Mouse (Mus musculus): Measurements from ENCODE around the gene Mcam. TPM values are rescaled to one million over a fixed set of nuclear protein-coding genes. Genes with fewer than 3 reads are reported as not detected.

The Mcam gene
- polyA plus RNA-seq, 1 experiment: 12.7 TPM

GRCm38 (mm10) chr9:44104881-44105280 is 29.4 kb upstream of the Mcam start:
- Histone ChIP-seq H3K36me3 (ENCODE audit: control insufficient read depth, insufficient read depth, low read length) (no peaks in the 10 kb centered on the region; the same call in 1 of the 2 replicates), H3K4me1 (ENCODE audit: control insufficient read depth, insufficient read depth, insufficient read length) (no peaks in the 10 kb centered on the region; the same call in 1 of the 2 replicates), H3K27ac (ENCODE audit: insufficient read depth, low read length) (no peak overlapping the region), H3K4me3 (ENCODE audit: extremely low read depth, insufficient read depth, insufficient read length) (no peak overlapping the region), H3K27me3 (ENCODE audit: control insufficient read depth, insufficient read depth, low read length) (no peaks in the 10 kb centered on the region)
- DNase-seq (ENCODE audit: low read depth in 1 of 2, low spot score in 2 of 2): no peak
- TF ChIP-seq POLR2A (IDR thresholded peaks at IDR 0.05; ENCODE audit: low read depth, low read length) (no peak), CTCF (IDR thresholded peaks at IDR 0.05; ENCODE audit: extremely low read depth, insufficient read depth, insufficient read length, insufficient replicate concordance) (no peak)
- WGBS: 91% methylated on average over 7 of the region's 7 CpGs

GRCm38 (mm10) chr9:44105781-44106180 is 28.5 kb upstream of the Mcam start:
- no peaks in the 10 kb centered on the region; the same call in 1 of the 2 replicates for H3K36me3 ChIP-seq (ENCODE audit: control insufficient read depth, insufficient read depth, low read length)
- TF ChIP-seq POLR2A (IDR thresholded peaks at IDR 0.05; ENCODE audit: low read depth, low read length) (no peak), CTCF (IDR thresholded peaks at IDR 0.05; ENCODE audit: extremely low read depth, insufficient read depth, insufficient read length, insufficient replicate concordance) (no peak)
- no peak overlapping the region for H3K4me3 ChIP-seq (ENCODE audit: extremely low read depth, insufficient read depth, insufficient read length)
- no peaks in the 10 kb centered on the region; the same call in 1 of the 2 replicates for H3K4me1 ChIP-seq (ENCODE audit: control insufficient read depth, insufficient read depth, insufficient read length)
- WGBS: 82% methylated on average over 10 of the region's 10 CpGs
- DNase-seq (ENCODE audit: low read depth in 1 of 2, low spot score in 2 of 2): no peak
- H3K27ac ChIP-seq (ENCODE audit: insufficient read depth, low read length): no peak overlapping the region
- no peaks in the 10 kb centered on the region for H3K27me3 ChIP-seq (ENCODE audit: control insufficient read depth, insufficient read depth, low read length)

DNA sequence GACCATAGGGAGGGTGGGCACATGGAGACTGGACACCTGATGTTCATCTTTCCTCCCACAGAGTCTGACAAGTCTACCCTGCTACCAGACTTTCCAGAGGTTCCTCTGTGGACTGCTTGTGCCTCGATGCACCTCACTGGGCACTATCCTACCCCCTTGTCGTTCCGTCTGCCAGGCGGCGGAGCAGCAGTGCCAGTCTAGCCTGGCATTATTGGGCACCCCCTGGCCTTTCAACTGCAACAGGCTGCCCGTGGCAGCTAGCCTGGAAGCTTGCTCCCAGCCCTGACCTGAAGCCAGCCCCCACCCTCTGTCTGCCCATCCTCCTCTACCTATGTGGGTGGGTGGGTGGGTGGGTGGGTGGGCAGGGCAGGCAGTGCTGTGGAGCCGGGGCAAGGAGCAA is 28.1 kb upstream of the Mcam start:
- DNase-seq (ENCODE audit: low read depth in 1 of 2, low spot score in 2 of 2): no peak
- TF ChIP-seq POLR2A (IDR thresholded peaks at IDR 0.05; ENCODE audit: low read depth, low read length) (no peak), CTCF (IDR thresholded peaks at IDR 0.05; ENCODE audit: extremely low read depth, insufficient read depth, insufficient read length, insufficient replicate concordance) (no peak)
- Histone ChIP-seq H3K27ac (ENCODE audit: insufficient read depth, low read length) (no peak overlapping the region), H3K4me3 (ENCODE audit: extremely low read depth, insufficient read depth, insufficient read length) (no peak overlapping the region), H3K4me1 (ENCODE audit: control insufficient read depth, insufficient read depth, insufficient read length) (no peaks in the 10 kb centered on the region; the same call in 1 of the 2 replicates), H3K27me3 (ENCODE audit: control insufficient read depth, insufficient read depth, low read length) (no peaks in the 10 kb centered on the region), H3K36me3 (ENCODE audit: control insufficient read depth, insufficient read depth, low read length) (no peaks in the 10 kb centered on the region; the same call in 1 of the 2 replicates)
- WGBS: 93% methylated on average over 7 of the region's 7 CpGs

DNA sequence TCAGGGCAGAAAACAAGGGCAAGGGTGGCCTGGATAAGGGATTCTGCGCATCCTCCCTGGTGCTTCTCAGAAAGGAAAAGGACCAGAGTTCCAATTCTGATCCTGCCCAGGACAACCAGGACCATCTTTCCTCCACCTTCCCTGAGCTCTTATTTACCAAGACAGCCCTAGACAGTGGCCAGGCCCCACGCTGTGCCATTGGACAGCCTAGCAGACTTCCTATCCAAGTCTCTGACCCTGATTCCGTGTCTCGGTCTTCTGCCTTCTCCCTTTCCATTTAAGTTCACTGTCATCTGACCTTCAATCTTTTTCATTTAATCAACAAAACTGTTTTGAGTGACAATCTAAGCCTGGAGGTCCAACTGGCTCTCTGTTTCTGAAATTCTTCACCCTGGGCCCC is 27.7 kb upstream of the Mcam start:
- Histone ChIP-seq H3K36me3 (ENCODE audit: control insufficient read depth, insufficient read depth, low read length) (no peaks in the 10 kb centered on the region; the same call in 1 of the 2 replicates), H3K27me3 (ENCODE audit: control insufficient read depth, insufficient read depth, low read length) (no peaks in the 10 kb centered on the region), H3K4me1 (ENCODE audit: control insufficient read depth, insufficient read depth, insufficient read length) (no peaks in the 10 kb centered on the region; the same call in 1 of the 2 replicates), H3K4me3 (ENCODE audit: extremely low read depth, insufficient read depth, insufficient read length) (no peak overlapping the region), H3K27ac (ENCODE audit: insufficient read depth, low read length) (no peak overlapping the region)
- 96% methylated on average over 4 of the region's 4 CpGs for WGBS
- TF ChIP-seq POLR2A (IDR thresholded peaks at IDR 0.05; ENCODE audit: low read depth, low read length): no peak
- TF ChIP-seq CTCF (IDR thresholded peaks at IDR 0.05; ENCODE audit: extremely low read depth, insufficient read depth, insufficient read length, insufficient replicate concordance): no peak
- no peak for DNase-seq (ENCODE audit: low read depth in 1 of 2, low spot score in 2 of 2)

DNA sequence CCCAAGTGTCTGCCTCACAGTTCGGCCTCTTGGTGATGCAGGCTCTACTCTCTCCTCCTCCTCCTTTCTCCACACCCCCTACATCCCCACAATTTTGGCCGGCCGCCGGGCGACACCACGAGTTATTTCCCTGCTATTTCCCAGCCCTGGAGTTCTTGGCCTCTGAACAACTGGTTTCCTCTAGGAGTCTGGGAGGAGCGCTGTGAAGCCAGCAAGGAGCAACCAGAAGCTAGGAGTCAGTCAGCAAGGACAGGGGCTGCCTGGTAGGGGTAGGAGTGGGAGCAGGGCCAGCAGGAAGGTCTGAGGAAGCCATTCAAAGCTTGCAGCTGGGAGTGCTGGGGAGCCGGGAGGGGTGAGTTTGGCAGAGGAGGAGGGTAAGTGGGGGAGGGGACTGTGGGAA is 27.2 kb upstream of the Mcam start, which contains the start of gene C1qtnf5:
TSS of gene C1qtnf5 (plus strand) at position 136 of the 400 bp plus-strand sequence.
- TF ChIP-seq CTCF (IDR thresholded peaks at IDR 0.05; ENCODE audit: extremely low read depth, insufficient read depth, insufficient read length, insufficient replicate concordance) (no peak), POLR2A (IDR thresholded peaks at IDR 0.05; ENCODE audit: low read depth, low read length) (no peak)
- Histone ChIP-seq H3K4me3 (ENCODE audit: extremely low read depth, insufficient read depth, insufficient read length) (no peak within 1 kb of the TSS), H3K27me3 (ENCODE audit: control insufficient read depth, insufficient read depth, low read length) (no peaks in the 10 kb centered on the region), H3K27ac (ENCODE audit: insufficient read depth, low read length) (no peak within 1 kb of the TSS), H3K4me1 (ENCODE audit: control insufficient read depth, insufficient read depth, insufficient read length) (no peaks in the 10 kb centered on the region; the same call in 1 of the 2 replicates), H3K36me3 (ENCODE audit: control insufficient read depth, insufficient read depth, low read length) (no peaks in the 10 kb centered on the region; the same call in 1 of the 2 replicates)
- WGBS: 86% methylated on average over 8 of the region's 8 CpGs
- DNase-seq (ENCODE audit: low read depth in 1 of 2, low spot score in 2 of 2): no peak

DNA sequence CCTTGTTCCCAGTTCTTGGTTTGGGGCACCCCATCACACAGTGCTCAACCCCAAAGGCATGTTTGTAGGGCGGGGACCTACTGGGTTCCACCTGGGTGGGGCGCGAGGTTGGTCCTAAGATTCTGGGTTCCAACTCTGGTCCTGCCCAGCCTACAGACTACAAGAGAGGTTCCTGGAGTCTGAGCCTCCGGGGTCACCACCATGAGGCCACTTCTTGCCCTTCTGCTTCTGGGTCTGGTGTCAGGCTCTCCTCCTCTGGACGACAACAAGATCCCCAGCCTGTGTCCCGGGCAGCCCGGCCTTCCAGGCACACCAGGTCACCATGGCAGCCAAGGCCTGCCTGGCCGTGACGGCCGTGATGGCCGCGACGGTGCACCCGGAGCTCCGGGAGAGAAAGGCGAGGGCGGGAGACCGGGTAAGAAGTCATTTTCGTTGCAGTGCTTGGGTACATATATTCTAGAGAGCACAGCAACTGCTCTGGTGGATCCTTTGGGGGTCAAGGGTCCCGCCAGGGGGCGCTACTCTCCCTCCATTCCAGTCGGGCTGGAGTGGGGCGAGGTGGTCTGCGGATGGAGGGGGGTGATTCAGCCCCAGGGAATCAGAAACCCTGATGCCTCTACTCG is 26.6 kb upstream of the Mcam start:
- H3K4me3 ChIP-seq (ENCODE audit: extremely low read depth, insufficient read depth, insufficient read length): no peak overlapping the region
- WGBS: 89% methylated on average over 25 of the region's 25 CpGs
- no peaks in the 10 kb centered on the region; the same call in 1 of the 2 replicates for H3K36me3 ChIP-seq (ENCODE audit: control insufficient read depth, insufficient read depth, low read length)
- H3K27me3 ChIP-seq (ENCODE audit: control insufficient read depth, insufficient read depth, low read length): no peaks in the 10 kb centered on the region
- no peaks in the 10 kb centered on the region; the same call in 1 of the 2 replicates for H3K4me1 ChIP-seq (ENCODE audit: control insufficient read depth, insufficient read depth, insufficient read length)
- DNase-seq (ENCODE audit: low read depth in 1 of 2, low spot score in 2 of 2): no peak
- H3K27ac ChIP-seq (ENCODE audit: insufficient read depth, low read length): no peak overlapping the region
- TF ChIP-seq POLR2A (IDR thresholded peaks at IDR 0.05; ENCODE audit: low read depth, low read length): no peak
- TF ChIP-seq CTCF (IDR thresholded peaks at IDR 0.05; ENCODE audit: extremely low read depth, insufficient read depth, insufficient read length, insufficient replicate concordance): no peak

All from spleen, adult 2 months (tissue).